Comparison of ENCODE assay signal across 19 mouse cellular contexts in the genomic region with DNA sequence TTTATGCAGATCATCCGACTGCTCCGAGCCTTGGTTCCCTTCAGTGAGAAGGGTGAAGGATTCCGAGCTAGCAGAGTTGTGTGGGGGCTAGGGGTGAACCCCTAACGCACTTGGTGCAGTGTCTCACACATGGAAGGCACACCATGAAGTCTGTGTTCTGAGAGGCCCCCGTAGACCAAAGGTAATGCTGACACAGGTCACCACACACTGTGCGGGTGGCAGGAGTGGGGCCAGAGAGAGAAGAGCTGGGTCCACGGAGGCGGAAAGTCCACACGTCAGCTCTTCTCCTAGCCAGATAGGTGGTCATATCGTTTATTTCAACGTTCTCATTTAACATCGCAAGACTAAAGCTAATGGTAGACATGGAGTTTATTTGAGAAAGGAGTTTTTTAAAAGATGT.
DNase-seq lines count a peak whose midpoint lies in the region; ATAC-seq and TF ChIP-seq lines count a peak whose summit lies in the region.
"Had no signal": no experiment of that assay in that cellular context is flagged by ENCODE, and none has a peak within 500 bp of the region (broad histone marks: within the 10 kb centered on the region; RNA-seq: fewer than 3 reads in every experiment).

No protein-coding gene starts in this region.

- intact Hi-C loops in heart, postnatal 14 days (cut with DNase I), result no loop called here

- H3K9ac ChIP-seq in midbrain, embryonic 11.5 days (ENCODE audit: low read length), result no peak overlapping the region
- no peak overlapping the region for H3K9ac ChIP-seq in intestine, postnatal 0 days (ENCODE audit: low read depth, low read length)
- no peak overlapping the region for H3K9ac ChIP-seq in stomach, embryonic 15.5 days
- H3K9ac ChIP-seq: forebrain, postnatal 0 days; limb, embryonic 15.5 days; midbrain, embryonic 15.5 days had no signal

- no peak for TF ChIP-seq CTCF in intestine, postnatal 0 days (IDR thresholded peaks at IDR 0.05; ENCODE audit: low read depth)

- no peaks in the 10 kb centered on the region for H3K4me1 ChIP-seq in midbrain, embryonic 11.5 days (ENCODE audit: control insufficient read depth, insufficient read depth, low read length)
- H3K4me1 ChIP-seq in midbrain, embryonic 10.5 days, result no peaks in the 10 kb centered on the region
- H3K4me1 ChIP-seq in intestine, postnatal 0 days (replicated peaks; ENCODE audit: control insufficient read depth, insufficient read depth, low read length), result peaks cover 3% of the 10 kb centered on the region; the same call in 1 of the 2 replicates
- peaks cover 14% of the 10 kb centered on the region for H3K4me1 ChIP-seq in stomach, embryonic 15.5 days
- H3K4me1 ChIP-seq: midbrain, embryonic 15.5 days had no signal

- H3K9me3 ChIP-seq in midbrain, embryonic 11.5 days (ENCODE audit: control insufficient read depth, low read length), result no peaks in the 10 kb centered on the region
- H3K9me3 ChIP-seq in midbrain, embryonic 10.5 days (replicated peaks), result no peaks in the 10 kb centered on the region
- H3K9me3 ChIP-seq in intestine, postnatal 0 days (ENCODE audit: control insufficient read depth), result no peaks in the 10 kb centered on the region
- no peaks in the 10 kb centered on the region for H3K9me3 ChIP-seq in stomach, embryonic 15.5 days
- H3K9me3 ChIP-seq: embryonic facial prominence, embryonic 10.5 days; limb, embryonic 15.5 days; midbrain, embryonic 15.5 days had no signal

- H3K4me2 ChIP-seq in midbrain, embryonic 11.5 days, result no peak overlapping the region
- peak overlapping the region; percentile 58 for H3K4me2 ChIP-seq in intestine, postnatal 0 days (replicated peaks; ENCODE audit: low read depth)
- no peak overlapping the region for H3K4me2 ChIP-seq in stomach, embryonic 15.5 days
- H3K4me2 ChIP-seq: limb, embryonic 15.5 days; midbrain, embryonic 15.5 days had no signal

- no peaks in the 10 kb centered on the region for H3K36me3 ChIP-seq in midbrain, embryonic 11.5 days (ENCODE audit: control insufficient read depth, insufficient read depth, low read length)
- H3K36me3 ChIP-seq in midbrain, embryonic 10.5 days, result no peaks in the 10 kb centered on the region
- H3K36me3 ChIP-seq in intestine, postnatal 0 days (ENCODE audit: control insufficient read depth, insufficient read depth), result no peaks in the 10 kb centered on the region
- no peaks in the 10 kb centered on the region for H3K36me3 ChIP-seq in stomach, embryonic 15.5 days
- H3K36me3 ChIP-seq: embryonic facial prominence, embryonic 10.5 days; limb, embryonic 15.5 days; midbrain, embryonic 15.5 days had no signal

- no peaks in the 10 kb centered on the region for H3K27me3 ChIP-seq in midbrain, embryonic 11.5 days (ENCODE audit: control insufficient read depth, insufficient read depth, low read length)
- no peaks in the 10 kb centered on the region for H3K27me3 ChIP-seq in midbrain, embryonic 10.5 days (ENCODE audit: low read depth, poor library complexity, severe bottlenecking)
- H3K27me3 ChIP-seq in intestine, postnatal 0 days (replicated peaks; ENCODE audit: control insufficient read depth, insufficient read depth, low read length), result no peaks in the 10 kb centered on the region
- H3K27me3 ChIP-seq in stomach, embryonic 15.5 days (replicated peaks), result no peaks in the 10 kb centered on the region
- H3K27me3 ChIP-seq: limb, embryonic 15.5 days; midbrain, embryonic 15.5 days had no signal

- H3K27ac ChIP-seq in midbrain, embryonic 11.5 days (ENCODE audit: low read depth, low read length), result no peak overlapping the region
- no peak overlapping the region for H3K27ac ChIP-seq in midbrain, embryonic 10.5 days (replicated peaks)
- H3K27ac ChIP-seq in intestine, postnatal 0 days (ENCODE audit: low read depth, low read length), result peak overlapping the region; percentile 86
- H3K27ac ChIP-seq in stomach, embryonic 15.5 days, result peak overlapping the region; percentile 65; the same call in 1 of the 2 replicates
- H3K27ac ChIP-seq: embryonic facial prominence, embryonic 10.5 days; hindbrain, postnatal 0 days; limb, embryonic 15.5 days; midbrain, embryonic 15.5 days had no signal

- H3K4me3 ChIP-seq in midbrain, embryonic 11.5 days (ENCODE audit: low read depth, low read length), result no peak overlapping the region
- no peak overlapping the region for H3K4me3 ChIP-seq in midbrain, embryonic 10.5 days
- H3K4me3 ChIP-seq in intestine, postnatal 0 days (ENCODE audit: low read depth, low read length), result no peak overlapping the region
- H3K4me3 ChIP-seq in stomach, embryonic 15.5 days (replicated peaks), result no peak overlapping the region
- H3K4me3 ChIP-seq: embryonic facial prominence, embryonic 10.5 days; erythroblast, embryonic 14.5 days; limb, embryonic 15.5 days; midbrain, embryonic 15.5 days had no signal

- WGBS in midbrain, embryonic 11.5 days, result 91% methylated on average over 12 of the region's 12 CpGs
- WGBS in midbrain, embryonic 10.5 days, result 95% methylated on average over 12 of the region's 12 CpGs
- 57% methylated on average over 12 of the region's 12 CpGs for WGBS in intestine, postnatal 0 days
- WGBS in stomach, embryonic 15.5 days, result 81% methylated on average over 12 of the region's 12 CpGs

- DNase-seq in midbrain, embryonic 11.5 days (ENCODE audit: low spot score, missing footprints), result peak; percentile 62
- DNase-seq in midbrain, embryonic 10.5 days (ENCODE audit: low spot score), result no peak
- DNase-seq in kidney, postnatal 25 days, result peak; percentile 47 to 88
- DNase-seq in testis, postnatal 10 days (ENCODE audit: low spot score), result no peak
- no peak for DNase-seq in heart, postnatal 14 days
- no peak for DNase-seq in right cerebral cortex, postnatal 10 days (ENCODE audit: low spot score in 2 of 2)
- DNase-seq: adrenal gland, postnatal 14 days; cerebellum, postnatal 36 days; forebrain, postnatal 0 days; gastrocnemius, postnatal 10 days; heart, postnatal 4 days; right cerebral cortex, postnatal 14 days had no signal

- ATAC-seq in midbrain, embryonic 11.5 days (ENCODE audit: low FRiP score), result no peak
- ATAC-seq in intestine, postnatal 0 days, result no peak
- ATAC-seq in stomach, embryonic 15.5 days (ENCODE audit: insufficient read depth, low FRiP score, low read depth), result no peak
- ATAC-seq: forebrain, postnatal 0 days; hindbrain, postnatal 0 days; midbrain, embryonic 15.5 days had no signal

Comparison
In these comparisons a context has a peak if more than half of its experiments do, and no peak if none do; other contexts are left out.
1. DNase-seq: peak in midbrain, embryonic 11.5 days (single experiment) and kidney, postnatal 25 days (2 of 2); none in midbrain, embryonic 10.5 days (single experiment), testis, postnatal 10 days (single experiment), heart, postnatal 14 days (0 of 2) and right cerebral cortex, postnatal 10 days (0 of 2).
2. H3K27ac ChIP-seq: peak in intestine, postnatal 0 days (single experiment) and stomach, embryonic 15.5 days (single experiment); none in midbrain, embryonic 11.5 days (single experiment) and midbrain, embryonic 10.5 days (single experiment).